Mouse (Mus musculus): ENCODE measurements around the gene Crym.

Gene Crym

GRCm38 (mm10) chr7:120201771-120202170 lies at the start of gene Crym:
TSS of gene Crym (minus strand) at chr7:120202111.
- DNase-seq (ENCODE audit: low spot score) = no peak

- peak; percentile 1 for DNase-seq (ENCODE audit: low spot score)
Measured at GRCm38 (mm10) chr7:120241092-120241491, 39.2 kb upstream of the Crym start.

- DNase-seq (ENCODE audit: low spot score) = no peak
Measured at GRCm38 (mm10) chr7:120228541-120228940, 26.6 kb upstream of the Crym start.

- DNase-seq (ENCODE audit: low spot score) = no peak
Measured at GRCm38 (mm10) chr7:120205989-120206388, 4.1 kb upstream of the Crym start.

- DNase-seq (ENCODE audit: low spot score) = no peak
Measured at GRCm38 (mm10) chr7:120203789-120204188, 1.9 kb upstream of the Crym start, which contains the start of gene Abca14. TSS of gene Abca14 (plus strand) at chr7:120203961.

GRCm38 (mm10) chr7:120201231-120201744 lies 623 bp downstream of the Crym start:
- DNase-seq (ENCODE audit: low spot score) = no peak

- no peak for DNase-seq (ENCODE audit: low spot score)
Measured at GRCm38 (mm10) chr7:120195207-120195606, 6.7 kb downstream of the Crym start.

GRCm38 (mm10) chr7:120192816-120193215 lies 9.1 kb downstream of the Crym start:
- no peak for DNase-seq (ENCODE audit: low spot score)

GRCm38 (mm10) chr7:120192207-120192606 lies 9.7 kb downstream of the Crym start:
- DNase-seq (ENCODE audit: low spot score) = no peak

GRCm38 (mm10) chr7:120190150-120190665 lies 11.7 kb downstream of the Crym start:
- DNase-seq (ENCODE audit: low spot score) = no peak

GRCm38 (mm10) chr7:120189369-120190149 lies 12.4 kb downstream of the Crym start:
- no peak for DNase-seq (ENCODE audit: low spot score)

GRCm38 (mm10) chr7:120188946-120189345 lies 13.0 kb downstream of the Crym start:
- no peak for DNase-seq (ENCODE audit: low spot score)

GRCm38 (mm10) chr7:120182891-120183290 lies 19.0 kb downstream of the Crym start:
- DNase-seq (ENCODE audit: low spot score) = no peak

- DNase-seq (ENCODE audit: low spot score) = no peak
Measured at GRCm38 (mm10) chr7:120181401-120182230, 20.3 kb downstream of the Crym start.

- no peak for DNase-seq (ENCODE audit: low spot score)
Measured at GRCm38 (mm10) chr7:120180547-120180946, 21.4 kb downstream of the Crym start.

- DNase-seq (ENCODE audit: low spot score) = no peak
Measured at GRCm38 (mm10) chr7:120178935-120179334, 23.0 kb downstream of the Crym start.

- DNase-seq (ENCODE audit: low spot score) = no peak
Measured at GRCm38 (mm10) chr7:120177611-120178010, 24.3 kb downstream of the Crym start.

- no peak for DNase-seq (ENCODE audit: low spot score)
Measured at GRCm38 (mm10) chr7:120174723-120175504, 27.0 kb downstream of the Crym start.

- DNase-seq (ENCODE audit: low spot score) = no peak
Measured at GRCm38 (mm10) chr7:120173603-120174244, 28.2 kb downstream of the Crym start, which contains the start of gene Anks4b. TSS of gene Anks4b (plus strand) at chr7:120173858.

- DNase-seq (ENCODE audit: low spot score) = no peak
Measured at GRCm38 (mm10) chr7:120172188-120172700, 29.7 kb downstream of the Crym start.

Measured in c-Kit-positive CD71-positive TER-119-positive erythroid progenitor cells, embryonic 14.5 days (primary cell).